Mouse (Mus musculus): ENCODE measurements around the gene Carmil1. TPM values are rescaled to one million over a fixed set of nuclear protein-coding genes. Genes with fewer than 3 reads are reported as not detected.
A peak's percentile ranks its signal among the peaks of the same experiment; 100 is the strongest.

The Carmil1 gene
- total and polyA plus RNA-seq, 2 experiments, result 2.9 to 7.7 TPM

DNA sequence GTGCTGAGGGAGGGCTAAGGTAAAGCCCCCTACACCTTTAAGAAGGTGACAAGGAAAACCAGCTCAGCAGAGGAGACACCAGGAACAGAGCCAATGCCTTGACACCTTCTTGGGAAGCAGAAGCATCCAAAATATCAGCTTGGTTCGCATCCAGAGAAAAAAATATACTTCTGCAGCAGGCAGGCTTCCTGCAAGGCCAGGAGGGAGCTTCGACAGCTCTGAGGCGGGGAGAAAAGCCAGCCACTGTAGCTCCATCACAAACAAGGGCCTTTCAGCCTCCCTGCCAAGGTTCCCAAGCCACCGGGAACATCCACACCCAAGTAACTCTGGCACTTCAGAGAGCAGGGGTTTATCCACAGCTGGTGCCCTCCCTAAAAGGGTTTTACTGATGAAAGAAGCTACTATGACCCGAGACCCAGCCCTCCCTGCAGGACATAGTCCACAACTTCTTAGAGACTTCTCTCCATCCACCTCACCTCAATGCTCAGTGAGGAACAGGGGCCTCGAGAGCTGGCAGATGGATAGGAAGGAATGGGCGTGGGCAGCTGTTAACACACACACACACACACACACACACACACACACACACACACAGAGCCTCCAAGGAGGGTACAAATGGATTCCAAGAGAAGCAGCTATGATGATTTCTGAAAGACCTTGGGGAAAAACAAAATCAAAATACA is 80.6 kb downstream of the Carmil1 start:
- 78% methylated on average over 7 of the region's 7 CpGs for WGBS
- Histone ChIP-seq H3K4me1 (ENCODE audit: control insufficient read depth, insufficient read depth, low read length) (peaks cover 9% of the 10 kb centered on the region), H3K79me2 (ENCODE audit: control insufficient read depth, insufficient read depth, low read length) (peaks cover 15% of the 10 kb centered on the region; the same call in 1 of the 2 replicates), H3K4me3 (ENCODE audit: insufficient read depth, low read depth, low read length) (no peak overlapping the region), H3K9ac (ENCODE audit: low read depth, low read length) (no peak overlapping the region), H3K27me3 (ENCODE audit: control insufficient read depth, insufficient read depth, low read length) (no peaks in the 10 kb centered on the region), H3K36me3 (ENCODE audit: control insufficient read depth, insufficient read depth, low read length) (no peaks in the 10 kb centered on the region), H3K27ac (replicated peaks; ENCODE audit: insufficient read depth, low read depth, low read length) (no peak overlapping the region)
- no peak for DNase-seq (ENCODE audit: extremely low read depth, low read depth, low spot score)
- no peak for TF ChIP-seq CTCF (IDR thresholded peaks at IDR 0.05; ENCODE audit: low read depth, low read length)
- no peak for TF ChIP-seq POLR2A (IDR thresholded peaks at IDR 0.05; ENCODE audit: extremely low read depth, insufficient read depth, low read length)

DNA sequence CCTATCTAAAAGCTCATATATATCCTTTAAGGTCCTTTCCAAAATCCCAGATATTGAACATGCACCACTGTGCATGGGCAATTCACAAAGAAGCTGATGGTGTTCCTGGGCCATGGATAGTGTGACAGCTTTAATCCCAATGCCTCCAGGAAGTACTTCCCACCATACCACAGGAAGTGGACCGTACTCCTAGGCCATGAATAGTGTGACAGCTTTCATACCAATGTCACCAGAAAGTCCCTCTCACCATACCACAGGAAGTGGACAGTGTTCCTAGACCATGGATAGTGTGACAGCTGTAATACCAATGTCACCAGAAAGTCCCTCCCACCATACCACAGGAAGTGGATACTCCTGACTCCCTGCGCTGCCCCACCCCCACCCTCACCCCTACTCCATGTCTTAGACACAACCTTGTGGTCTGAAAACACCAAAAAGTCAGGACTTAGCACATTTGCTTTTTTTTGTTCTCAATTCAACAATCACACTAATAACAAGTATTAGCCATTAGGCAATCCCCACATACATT is 82.1 kb downstream of the Carmil1 start:
- H3K9ac ChIP-seq (ENCODE audit: low read depth, low read length), result no peak overlapping the region
- no peaks in the 10 kb centered on the region for H3K27me3 ChIP-seq (ENCODE audit: control insufficient read depth, insufficient read depth, low read length)
- no peaks in the 10 kb centered on the region for H3K36me3 ChIP-seq (ENCODE audit: control insufficient read depth, insufficient read depth, low read length)
- DNase-seq (ENCODE audit: extremely low read depth, low read depth, low spot score), result no peak
- peaks cover 15% of the 10 kb centered on the region; the same call in 1 of the 2 replicates for H3K79me2 ChIP-seq (ENCODE audit: control insufficient read depth, insufficient read depth, low read length)
- 86% methylated on average over 2 of the region's 2 CpGs for WGBS
- H3K27ac ChIP-seq (replicated peaks; ENCODE audit: insufficient read depth, low read depth, low read length), result no peak overlapping the region
- H3K4me3 ChIP-seq (ENCODE audit: insufficient read depth, low read depth, low read length), result no peak overlapping the region
- no peak for TF ChIP-seq CTCF (IDR thresholded peaks at IDR 0.05; ENCODE audit: low read depth, low read length)
- TF ChIP-seq POLR2A (IDR thresholded peaks at IDR 0.05; ENCODE audit: extremely low read depth, insufficient read depth, low read length), result no peak
- peaks cover 14% of the 10 kb centered on the region for H3K4me1 ChIP-seq (ENCODE audit: control insufficient read depth, insufficient read depth, low read length)

DNA sequence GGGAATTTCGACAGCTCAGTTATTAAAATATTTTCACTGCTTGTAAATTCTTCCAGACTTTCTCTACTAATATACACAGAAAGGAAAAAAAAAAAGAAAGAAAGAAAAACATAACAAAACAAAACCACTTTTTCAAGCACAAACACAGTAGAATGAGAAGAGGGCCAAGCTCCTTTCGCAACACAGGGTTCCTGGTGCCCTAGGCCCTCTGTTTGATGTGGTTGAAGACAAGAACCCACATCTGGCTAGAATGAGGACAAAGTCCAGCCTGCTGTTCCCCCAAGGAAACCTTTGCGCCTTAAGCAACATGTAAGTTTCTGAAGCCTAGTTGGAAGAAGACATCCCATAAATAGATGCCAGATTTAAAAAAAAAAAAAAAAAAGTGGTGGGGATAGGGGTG is 85.2 kb downstream of the Carmil1 start:
- H3K27ac ChIP-seq (replicated peaks; ENCODE audit: insufficient read depth, low read depth, low read length), result no peak overlapping the region
- no peaks in the 10 kb centered on the region for H3K36me3 ChIP-seq (ENCODE audit: control insufficient read depth, insufficient read depth, low read length)
- peaks cover 15% of the 10 kb centered on the region; the same call in 1 of the 2 replicates for H3K79me2 ChIP-seq (ENCODE audit: control insufficient read depth, insufficient read depth, low read length)
- peak; percentile 70 for DNase-seq (ENCODE audit: extremely low read depth, low read depth, low spot score)
- H3K4me1 ChIP-seq (ENCODE audit: control insufficient read depth, insufficient read depth, low read length), result peaks cover 14% of the 10 kb centered on the region
- no peaks in the 10 kb centered on the region for H3K27me3 ChIP-seq (ENCODE audit: control insufficient read depth, insufficient read depth, low read length)
- no peak for TF ChIP-seq CTCF (IDR thresholded peaks at IDR 0.05; ENCODE audit: low read depth, low read length)
- TF ChIP-seq POLR2A (IDR thresholded peaks at IDR 0.05; ENCODE audit: extremely low read depth, insufficient read depth, low read length), result no peak
- H3K4me3 ChIP-seq (ENCODE audit: insufficient read depth, low read depth, low read length), result no peak overlapping the region
- WGBS, result 46% methylated on average over 3 of the region's 3 CpGs
- no peak overlapping the region for H3K9ac ChIP-seq (ENCODE audit: low read depth, low read length)

- Histone ChIP-seq H3K27ac (replicated peaks; ENCODE audit: insufficient read depth, low read depth, low read length) (no peak overlapping the region), H3K27me3 (ENCODE audit: control insufficient read depth, insufficient read depth, low read length) (no peaks in the 10 kb centered on the region), H3K9ac (ENCODE audit: low read depth, low read length) (no peak overlapping the region), H3K79me2 (ENCODE audit: control insufficient read depth, insufficient read depth, low read length) (peaks cover 7% of the 10 kb centered on the region; the same call in 1 of the 2 replicates), H3K4me1 (ENCODE audit: control insufficient read depth, insufficient read depth, low read length) (peaks cover 14% of the 10 kb centered on the region), H3K4me3 (ENCODE audit: insufficient read depth, low read depth, low read length) (no peak overlapping the region), H3K36me3 (ENCODE audit: control insufficient read depth, insufficient read depth, low read length) (no peaks in the 10 kb centered on the region)
- TF ChIP-seq POLR2A (IDR thresholded peaks at IDR 0.05; ENCODE audit: extremely low read depth, insufficient read depth, low read length) (no peak), CTCF (IDR thresholded peaks at IDR 0.05; ENCODE audit: low read depth, low read length) (peak; percentile 57)
- WGBS, result 86% methylated on average over 5 of the region's 5 CpGs
- DNase-seq (ENCODE audit: extremely low read depth, low read depth, low spot score), result no peak
Observed at GRCm38 (mm10) chr13:24194018-24194417, 86.6 kb downstream of the Carmil1 start.

DNA sequence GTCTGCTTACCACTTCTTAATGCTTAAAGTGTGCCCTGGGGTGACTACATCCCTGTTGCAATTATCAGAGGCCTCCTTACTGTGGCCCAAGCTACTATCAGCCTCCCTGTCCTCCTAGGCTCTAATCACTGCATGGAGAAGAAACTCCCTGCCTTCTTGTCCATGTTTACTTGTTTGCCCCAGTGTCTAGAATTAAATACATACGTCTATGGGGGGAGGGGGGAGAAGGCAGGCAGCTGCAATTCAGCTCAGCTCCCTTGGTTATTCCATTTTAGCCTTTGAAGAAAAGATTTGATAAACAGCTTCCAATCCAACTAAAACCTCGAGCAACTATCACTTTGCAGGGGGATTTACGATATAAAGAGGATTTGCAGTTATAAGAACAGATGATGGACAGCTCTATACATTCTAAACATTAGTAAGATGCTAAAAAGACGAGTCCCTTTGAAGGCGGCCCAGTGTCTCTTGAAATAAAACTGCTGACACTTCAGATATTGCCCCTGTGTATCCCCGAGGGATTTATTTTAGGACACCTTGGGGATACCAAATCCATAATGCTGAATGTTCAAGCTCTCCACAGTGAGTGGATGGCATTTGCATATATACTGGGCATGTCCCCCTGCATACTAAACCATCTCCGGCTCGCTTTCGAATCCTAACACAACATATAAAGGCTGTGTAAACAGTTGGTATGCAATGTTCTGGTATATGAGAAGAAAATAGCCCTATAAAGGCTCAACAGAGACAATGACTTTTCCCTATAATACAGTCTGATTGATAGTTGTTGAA is 89.5 kb downstream of the Carmil1 start:
- no peak for DNase-seq (ENCODE audit: extremely low read depth, low read depth, low spot score)
- no peak overlapping the region for H3K27ac ChIP-seq (replicated peaks; ENCODE audit: insufficient read depth, low read depth, low read length)
- no peak overlapping the region for H3K9ac ChIP-seq (ENCODE audit: low read depth, low read length)
- no peak overlapping the region for H3K4me3 ChIP-seq (ENCODE audit: insufficient read depth, low read depth, low read length)
- no peaks in the 10 kb centered on the region for H3K27me3 ChIP-seq (ENCODE audit: control insufficient read depth, insufficient read depth, low read length)
- 93% methylated on average over 9 of the region's 9 CpGs for WGBS
- H3K79me2 ChIP-seq (ENCODE audit: control insufficient read depth, insufficient read depth, low read length), result peaks cover 4% of the 10 kb centered on the region; the same call in 1 of the 2 replicates
- peaks cover 7% of the 10 kb centered on the region for H3K4me1 ChIP-seq (ENCODE audit: control insufficient read depth, insufficient read depth, low read length)
- H3K36me3 ChIP-seq (ENCODE audit: control insufficient read depth, insufficient read depth, low read length), result no peaks in the 10 kb centered on the region
- no peak for TF ChIP-seq POLR2A (IDR thresholded peaks at IDR 0.05; ENCODE audit: extremely low read depth, insufficient read depth, low read length)
- no peak for TF ChIP-seq CTCF (IDR thresholded peaks at IDR 0.05; ENCODE audit: low read depth, low read length)

All from liver, adult 2 months (tissue).